Mouse (Mus musculus) midbrain, embryonic 12.5 days (tissue): Measurements from ENCODE around the gene Robo4. TPM values are rescaled to one million over a fixed set of nuclear protein-coding genes. Genes with fewer than 3 reads are reported as not detected.

Source experiments
- ATAC-seq: fragments of 200-750 bp; cut with Nextera tagmentation; 2 replicates; pipeline ENCODE4 v1.8.0; 2017; ENCODE audit warnings: low read depth, moderate TSS enrichment, moderate library complexity; ENCODE audit not compliant: low FRiP score
- H3K27ac ChIP-seq: fragments of 300-500 bp; sonication (generic); replicated peaks from 2 replicates; pipeline ENCODE4 v1.5.1; 2016; ENCODE audit warnings: mild to moderate bottlenecking
- H3K27me3 ChIP-seq: fragments of 300-500 bp; sonication (generic); 2 replicates; pipeline ENCODE4 v1.6.1; 2016; ENCODE audit warnings: mild to moderate bottlenecking
- H3K36me3 ChIP-seq: fragments of 300-500 bp; sonication (generic); 2 replicates; pipeline ENCODE4 v1.6.1; 2016
- H3K4me1 ChIP-seq: fragments of 300-500 bp; sonication (generic); 2 replicates; pipeline ENCODE4 v1.6.1; 2016
- H3K4me2 ChIP-seq: fragments of 300-500 bp; sonication (generic); replicated peaks from 2 replicates; pipeline ENCODE4 v1.6.1; 2016; ENCODE audit warnings: mild to moderate bottlenecking, moderate library complexity
- H3K4me3 ChIP-seq: fragments of 300-500 bp; sonication (generic); 2 replicates; pipeline ENCODE4 v1.5.1; 2016; ENCODE audit warnings: mild to moderate bottlenecking
- H3K9ac ChIP-seq: fragments of 300-500 bp; sonication (generic); replicated peaks from 2 replicates; pipeline ENCODE4 v1.6.1; 2016; ENCODE audit warnings: mild to moderate bottlenecking, moderate library complexity
- H3K9me3 ChIP-seq: fragments of 300-500 bp; sonication (generic); 2 replicates; pipeline ENCODE4 v1.6.1; 2016; ENCODE audit warnings: mild to moderate bottlenecking
- WGBS: fragments of 180-500 bp; shearing (Covaris S2); methylation state at CpG from one replicate; pipeline ENCODE4 v1.1.7; 2016; 5-methylcytosine and 5-hydroxymethylcytosine counted together
- polyA plus RNA-seq: library from polyadenylated mRNA; unstranded; fragments of >200 nt; fragmentation: Nextera tagmentation; extraction: Ambion mirVana; gene quantifications from 2 replicates; pipeline ENCODE4 v1.2.1, GENCODE M21; 2016

Gene Robo4
- polyA plus RNA-seq, 1 experiment from 2014 or later, result 6.1 TPM

DNA sequence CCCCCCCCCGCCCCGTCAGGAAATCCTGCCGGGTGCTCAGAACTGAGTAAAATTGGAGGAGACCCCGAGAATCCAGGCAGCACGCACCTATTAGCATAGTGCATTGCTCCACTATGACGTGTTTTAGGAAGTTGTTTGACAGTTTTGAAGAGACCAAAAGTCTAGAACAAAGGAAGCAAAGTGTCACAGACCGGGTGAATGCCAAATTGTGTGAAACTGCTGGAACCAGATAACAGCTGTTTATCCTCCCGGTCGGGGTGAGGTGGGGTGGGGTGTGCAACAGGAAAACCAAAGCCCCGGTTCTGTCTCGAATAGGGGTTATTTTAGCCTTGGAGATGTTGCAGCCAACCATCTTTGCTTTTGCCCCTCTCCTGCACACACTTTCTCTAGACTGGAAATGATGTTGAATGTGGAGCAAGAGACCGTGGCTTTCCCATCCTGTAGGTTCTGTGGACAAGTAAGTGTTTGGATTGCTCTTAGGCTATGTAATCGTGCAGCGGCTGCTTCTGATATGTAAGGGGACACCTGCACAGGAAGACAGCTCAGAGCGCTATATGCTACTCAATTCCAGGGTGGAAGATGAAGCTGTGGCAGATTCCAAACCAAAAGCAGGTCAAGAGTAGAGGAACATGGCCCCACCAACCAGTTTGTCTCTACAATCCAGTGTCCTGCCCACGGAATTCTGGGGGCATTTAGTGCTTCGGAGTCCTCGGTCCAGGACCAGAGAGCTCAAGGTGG, 32.3 kb downstream of the Robo4 start:
- Histone ChIP-seq H3K27me3 (peaks cover 92% of the 10 kb centered on the region), H3K4me1 (peaks cover 43% of the 10 kb centered on the region), H3K36me3 (no peaks in the 10 kb centered on the region), H3K4me2 (peak overlapping the region; percentile 50; the same call in 1 of the 2 replicates), H3K9ac (no peak overlapping the region), H3K27ac (no peak overlapping the region), H3K9me3 (no peaks in the 10 kb centered on the region), H3K4me3 (no peak overlapping the region)
- ATAC-seq, result no peak
- WGBS, result 2% methylated on average over 18 of the region's 18 CpGs

GRCm38 (mm10) chr9:37434932-37435331, 33.2 kb downstream of the Robo4 start:
- H3K27me3 ChIP-seq, result peaks cover 89% of the 10 kb centered on the region
- H3K27ac ChIP-seq, result no peak overlapping the region
- peak; percentile 17 for ATAC-seq
- WGBS, result under 1% methylated on average over 14 of the region's 14 CpGs
- H3K36me3 ChIP-seq, result no peaks in the 10 kb centered on the region
- H3K9ac ChIP-seq, result no peak overlapping the region
- no peaks in the 10 kb centered on the region for H3K9me3 ChIP-seq
- no peak overlapping the region for H3K4me3 ChIP-seq
- 0 out of 2 replicates have a peak overlapping the region, but pooled peaks have one; percentile 4 for H3K4me2 ChIP-seq
- peaks cover 43% of the 10 kb centered on the region for H3K4me1 ChIP-seq

GRCm38 (mm10) chr9:37435616-37436015, 33.9 kb downstream of the Robo4 start:
- no peak overlapping the region for H3K9ac ChIP-seq
- no peaks in the 10 kb centered on the region for H3K9me3 ChIP-seq
- 4% methylated on average over 4 of the region's 4 CpGs for WGBS
- H3K36me3 ChIP-seq, result no peaks in the 10 kb centered on the region
- H3K27ac ChIP-seq, result no peak overlapping the region
- no peak for ATAC-seq
- H3K4me3 ChIP-seq, result no peak overlapping the region
- peaks cover 43% of the 10 kb centered on the region for H3K4me1 ChIP-seq
- peaks cover 89% of the 10 kb centered on the region for H3K27me3 ChIP-seq
- H3K4me2 ChIP-seq, result no peak overlapping the region

- ATAC-seq, result 0 out of 2 replicates have a peak, but pooled peaks have one; percentile 28
- Histone ChIP-seq H3K4me3 (no peak overlapping the region), H3K9me3 (no peaks in the 10 kb centered on the region), H3K36me3 (no peaks in the 10 kb centered on the region), H3K4me2 (no peak overlapping the region), H3K27me3 (peaks cover 66% of the 10 kb centered on the region), H3K9ac (no peak overlapping the region), H3K27ac (no peak overlapping the region), H3K4me1 (peaks cover 29% of the 10 kb centered on the region)
- 45% methylated on average over 3 of the region's 3 CpGs for WGBS
Observed at GRCm38 (mm10) chr9:37437772-37438735, 36.4 kb downstream of the Robo4 start.

DNA sequence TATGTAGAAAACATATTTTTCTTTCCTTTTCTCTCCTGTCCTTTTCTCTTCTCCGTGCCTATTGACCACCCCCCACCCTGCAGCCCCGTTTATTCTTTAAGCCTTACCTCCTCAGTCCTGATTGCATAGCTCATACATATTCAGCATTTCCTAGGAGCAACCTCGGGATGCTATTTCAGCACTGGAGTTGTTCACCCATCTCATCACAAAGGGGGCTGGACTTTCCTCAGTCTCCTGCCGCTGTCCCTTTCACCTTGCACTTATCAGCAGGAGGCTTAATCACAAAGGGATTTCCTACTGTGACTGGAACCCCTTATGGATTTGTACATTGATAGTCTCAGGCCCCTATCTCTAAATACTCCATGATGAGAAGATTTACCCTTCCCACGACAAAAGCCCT, 50.7 kb downstream of the Robo4 start:
- Histone ChIP-seq H3K9ac (no peak overlapping the region), H3K27ac (peak overlapping the region; percentile 60), H3K36me3 (no peaks in the 10 kb centered on the region), H3K4me2 (peak overlapping the region; percentile 18), H3K4me3 (no peak overlapping the region), H3K27me3 (peaks cover 81% of the 10 kb centered on the region), H3K4me1 (peaks cover 61% of the 10 kb centered on the region), H3K9me3 (no peaks in the 10 kb centered on the region)
- WGBS, result 1% methylated on average over 5 of the region's 5 CpGs
- no peak for ATAC-seq

- Histone ChIP-seq H3K27me3 (peaks cover 85% of the 10 kb centered on the region), H3K36me3 (no peaks in the 10 kb centered on the region), H3K9me3 (no peaks in the 10 kb centered on the region), H3K4me1 (peaks cover 67% of the 10 kb centered on the region), H3K27ac (no peak overlapping the region), H3K4me3 (no peak overlapping the region), H3K4me2 (no peak overlapping the region), H3K9ac (no peak overlapping the region)
- no peak for ATAC-seq
- 29% methylated on average over 4 of the region's 4 CpGs for WGBS
Observed at GRCm38 (mm10) chr9:37453328-37453727, 51.6 kb downstream of the Robo4 start.

- Histone ChIP-seq H3K36me3 (no peaks in the 10 kb centered on the region), H3K9me3 (no peaks in the 10 kb centered on the region), H3K4me2 (peak overlapping the region; percentile 12; the same call in 1 of the 2 replicates), H3K27ac (peak overlapping the region; percentile 64), H3K9ac (no peak overlapping the region), H3K4me1 (peaks cover 73% of the 10 kb centered on the region), H3K4me3 (no peak overlapping the region), H3K27me3 (peaks cover 88% of the 10 kb centered on the region)
- WGBS, result 4% methylated on average over 6 of the region's 6 CpGs
- ATAC-seq, result peak; percentile 81
Observed at GRCm38 (mm10) chr9:37454011-37454492, 52.4 kb downstream of the Robo4 start.

DNA sequence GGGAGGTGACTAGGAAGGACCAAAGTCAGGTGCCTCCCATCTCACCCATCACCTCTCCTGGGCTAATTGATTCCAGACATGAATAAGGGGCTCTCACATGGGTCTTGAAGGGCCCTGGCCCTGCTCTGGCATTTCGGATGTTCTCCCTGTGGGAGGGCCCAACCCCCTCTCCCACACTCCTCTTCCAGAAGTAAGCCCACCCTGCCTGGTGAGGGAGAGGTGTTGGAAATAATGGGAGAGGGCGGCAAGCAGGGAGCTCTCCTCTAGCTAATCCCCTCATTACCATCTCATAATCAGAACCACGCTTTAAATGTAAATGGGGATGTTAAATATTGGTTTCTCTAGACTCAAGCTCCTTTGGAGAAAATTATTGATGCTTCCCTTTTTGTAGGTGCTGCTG, 53.3 kb downstream of the Robo4 start:
- Histone ChIP-seq H3K9me3 (no peaks in the 10 kb centered on the region), H3K9ac (no peak overlapping the region), H3K4me3 (no peak overlapping the region), H3K4me1 (peaks cover 80% of the 10 kb centered on the region), H3K4me2 (no peak overlapping the region; the same call in 1 of the 2 replicates), H3K27me3 (peaks cover 91% of the 10 kb centered on the region), H3K27ac (peak overlapping the region; percentile 64), H3K36me3 (no peaks in the 10 kb centered on the region)
- peak; percentile 32; the same call in 1 of the 2 replicates for ATAC-seq
- WGBS, result 2% methylated on average over 3 of the region's 3 CpGs

GRCm38 (mm10) chr9:37455868-37456267, 54.2 kb downstream of the Robo4 start:
- Histone ChIP-seq H3K9me3 (no peaks in the 10 kb centered on the region), H3K4me3 (no peak overlapping the region; the same call in 1 of the 2 replicates), H3K4me2 (peak overlapping the region; percentile 52)

GRCm38 (mm10) chr9:37456481-37456910, 54.8 kb downstream of the Robo4 start:
- H3K4me2 ChIP-seq, result peak overlapping the region; percentile 52
- H3K27ac ChIP-seq, result peak overlapping the region; percentile 54; the same call in 1 of the 2 replicates
- WGBS, result 0% methylated on average over 18 of the region's 20 CpGs
- no peaks in the 10 kb centered on the region for H3K9me3 ChIP-seq
- peaks cover 92% of the 10 kb centered on the region for H3K27me3 ChIP-seq
- peak overlapping the region; percentile 32 for H3K4me3 ChIP-seq
- H3K9ac ChIP-seq, result peak overlapping the region; percentile 28; the same call in 1 of the 2 replicates
- H3K36me3 ChIP-seq, result no peaks in the 10 kb centered on the region
- peak; percentile 56 for ATAC-seq
- peaks cover 88% of the 10 kb centered on the region for H3K4me1 ChIP-seq

More at GRCm38 (mm10) chr9:37455868-37456267, 54.2 kb downstream of the Robo4 start:
- H3K27ac ChIP-seq, result peak overlapping the region; percentile 64; the same call in 1 of the 2 replicates
- WGBS, result 1% methylated on average over 8 of the region's 8 CpGs
- H3K27me3 ChIP-seq, result peaks cover 91% of the 10 kb centered on the region
- no peak for ATAC-seq
- peaks cover 88% of the 10 kb centered on the region for H3K4me1 ChIP-seq
- H3K9ac ChIP-seq, result no peak overlapping the region
- no peaks in the 10 kb centered on the region for H3K36me3 ChIP-seq

DNA sequence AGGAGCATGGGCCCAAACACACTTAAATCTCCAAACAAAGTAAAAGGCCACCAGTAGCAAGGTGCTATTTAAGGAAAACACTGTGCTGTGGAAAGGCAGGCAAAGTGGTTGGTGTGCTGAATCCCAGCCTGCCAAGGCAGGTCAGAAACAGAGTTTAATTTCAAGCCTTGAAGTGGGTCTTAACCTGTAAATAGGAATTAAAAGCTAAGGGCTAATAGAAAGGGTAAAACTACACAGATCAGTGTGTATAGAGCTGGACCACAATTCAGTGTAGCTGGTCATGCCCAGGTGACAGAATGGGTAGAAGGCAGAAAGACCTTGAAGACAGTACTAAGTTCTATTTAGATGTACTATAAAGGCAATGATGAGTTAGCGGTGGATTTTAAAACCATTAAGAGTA, 55.5 kb downstream of the Robo4 start:
- H3K4me1 ChIP-seq, result peaks cover 84% of the 10 kb centered on the region

More for the DNA sequence above, 55.5 kb downstream of the Robo4 start:
- Histone ChIP-seq H3K4me2 (no peak overlapping the region), H3K36me3 (no peaks in the 10 kb centered on the region), H3K27ac (peak overlapping the region; percentile 54; the same call in 1 of the 2 replicates), H3K9ac (no peak overlapping the region), H3K27me3 (peaks cover 95% of the 10 kb centered on the region), H3K9me3 (no peaks in the 10 kb centered on the region), H3K4me3 (no peak overlapping the region)
- WGBS, result 31% methylated on average over 1 of the region's 1 CpGs
- ATAC-seq, result no peak
